Mouse (Mus musculus) megakaryocyte progenitor cell, adult 5-6 weeks (primary cell): Measurements from ENCODE around the gene Necab2. TPM values are rescaled to one million over a fixed set of nuclear protein-coding genes. Genes with fewer than 3 reads are reported as not detected.

Experiments used
- ATAC-seq: replicated peaks from 2 replicates; pipeline ENCODE4 v1.8.0; 2016; ENCODE audit warnings: mild to moderate bottlenecking, moderate TSS enrichment, inconsistent platforms; ENCODE audit not compliant: poor library complexity
- total RNA-seq, 2 experiments: library from RNA; stranded (forward) in 1 of 2; stranded (reverse) in 1 of 2; fragments of 157-497, 149-512 nt in 1 of 2; fragments of 200-1000 nt in 1 of 2; gene quantifications; 2 replicates each; pipeline versions ENCODE4 v1.2.3 to v1.2.4; 2015 to 2017

Gene Necab2
- total RNA-seq, 2 experiments from 2014 or later = not detected

- ATAC-seq = peak; percentile 88
Observed at GRCm38 (mm10) chr8:119514940-119515339, 68.4 kb downstream of the Necab2 start.

GRCm38 (mm10) chr8:119515767-119516166 lies 69.2 kb downstream of the Necab2 start:
- no peak for ATAC-seq

- no peak for ATAC-seq
Observed at GRCm38 (mm10) chr8:119516674-119517073, 70.2 kb downstream of the Necab2 start.

- peak; percentile 70 for ATAC-seq
Observed at GRCm38 (mm10) chr8:119520102-119520501, 73.6 kb downstream of the Necab2 start.

Other genes with a start within 250 kb of the Necab2 start
- 162 TPM in 2 replicates for gene Hsbp1, start 102.2 kb upstream of the Necab2 start, total RNA-seq (2015)
- gene Hsbp1, start 102.2 kb upstream of the Necab2 start, total RNA-seq (2017) = 82.7 and 83.3 TPM in 2 replicates
- gene Mlycd, start 51.8 kb upstream of the Necab2 start, total RNA-seq (2015) = 6.4 and 7.7 TPM in 2 replicates
- gene Mlycd, start 51.8 kb upstream of the Necab2 start, total RNA-seq (2017) = 6.5 and 7.8 TPM in 2 replicates
- 0.25 and 1.6 TPM in 2 replicates for gene Osgin1, start 12.6 kb upstream of the Necab2 start, total RNA-seq (2015)
- 0.95 and 4.1 TPM in 2 replicates for gene Osgin1, start 12.6 kb upstream of the Necab2 start, total RNA-seq (2017)
- gene Slc38a8, start 55.0 kb downstream of the Necab2 start, total RNA-seq (2015) = not detected in 2 replicates
- not detected in 2 replicates for gene Slc38a8, start 55.0 kb downstream of the Necab2 start, total RNA-seq (2017)
- gene Mbtps1, start 112.0 kb downstream of the Necab2 start, total RNA-seq (2015) = 36.4 and 40.2 TPM in 2 replicates
- gene Mbtps1, start 112.0 kb downstream of the Necab2 start, total RNA-seq (2017) = 38.7 and 41.3 TPM in 2 replicates
- 13.0 and 13.1 TPM in 2 replicates for gene Hsdl1, start 128.5 kb downstream of the Necab2 start, total RNA-seq (2015)
- gene Hsdl1, start 128.5 kb downstream of the Necab2 start, total RNA-seq (2017) = 42.6 and 52.8 TPM in 2 replicates
- 0.07 TPM in 2 replicates for gene Dnaaf1, start 128.5 kb downstream of the Necab2 start, total RNA-seq (2015)
- gene Dnaaf1, start 128.5 kb downstream of the Necab2 start, total RNA-seq (2017) = 0.25 TPM in 1 of 2 replicates, not detected in the other
- gene Taf1c, start 158.5 kb downstream of the Necab2 start, total RNA-seq (2015) = 5.5 and 6.2 TPM in 2 replicates
- gene Taf1c, start 158.5 kb downstream of the Necab2 start, total RNA-seq (2017) = 5.8 and 11.5 TPM in 2 replicates
- gene Adad2, start 166.0 kb downstream of the Necab2 start, total RNA-seq (2015) = not detected in 2 replicates
- not detected in 2 replicates for gene Adad2, start 166.0 kb downstream of the Necab2 start, total RNA-seq (2017)
- gene Kcng4, start 189.0 kb downstream of the Necab2 start, total RNA-seq (2015) = not detected in 2 replicates
- not detected in 2 replicates for gene Kcng4, start 189.0 kb downstream of the Necab2 start, total RNA-seq (2017)
- not detected in 2 replicates for gene Wfdc1, start 219.6 kb downstream of the Necab2 start, total RNA-seq (2015)
- gene Wfdc1, start 219.6 kb downstream of the Necab2 start, total RNA-seq (2017) = not detected in 2 replicates